Mouse (Mus musculus) liver, postnatal 0 days (tissue): ENCODE data around the gene Ang2.

ENCODE experiments used
- CTCF ChIP-seq: sonication (generic); IDR thresholded peaks from 2 replicates; pipeline ENCODE4 v1.5.1; 2016; ENCODE audit warnings: antibody characterized with exemption, low read depth
- EP300 ChIP-seq: IDR thresholded peaks from 2 replicates; pipeline ENCODE4 v1.6.1; 2016; ENCODE audit warnings: antibody characterized with exemption, low read depth, mild to moderate bottlenecking

DNA sequence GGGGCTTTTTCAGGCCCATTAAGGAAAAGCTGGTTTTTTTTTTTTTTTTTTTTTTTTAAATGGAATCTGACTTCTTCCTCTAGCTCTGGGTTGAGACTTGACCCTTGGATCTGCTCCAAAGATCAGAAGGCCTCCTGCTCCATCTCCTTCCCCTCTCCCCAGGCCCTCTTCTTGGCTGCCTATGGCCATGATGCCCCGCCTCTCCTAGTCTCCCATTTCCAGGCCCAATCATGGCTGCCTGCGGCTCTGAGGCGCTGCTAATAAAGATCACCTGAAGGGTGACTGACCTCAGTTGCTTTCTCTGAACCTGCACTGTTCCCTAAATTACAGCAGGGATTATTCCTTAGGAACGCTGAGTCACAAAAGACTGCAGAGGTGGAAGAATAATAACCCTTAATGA, 25.1 kb downstream of the Ang2 start:
- TF ChIP-seq CTCF (no peak), EP300 (no peak)
